Mouse (Mus musculus) midbrain, postnatal 0 days (tissue): ENCODE measurements around the gene Gm17428. TPM values are rescaled to one million over a fixed set of nuclear protein-coding genes. Genes with fewer than 3 reads are reported as not detected.

Experiments
- ATAC-seq: fragments of 200-750 bp; cut with Nextera tagmentation; 2 replicates; pipeline ENCODE4 v1.8.0; 2017; ENCODE audit warnings: moderate number of reproducible peaks, mild to moderate bottlenecking, moderate TSS enrichment, moderate library complexity; ENCODE audit not compliant: low FRiP score
- DNase-seq: peaks from one replicate; pipeline ENCODE4 v3.0.0-alpha.2; 2015; ENCODE audit warnings: low spot score
- H3K27ac ChIP-seq: fragments of 300-500 bp; sonication (generic); 2 replicates; pipeline ENCODE4 v1.5.1; 2014; ENCODE audit warnings: low read depth, mild to moderate bottlenecking, low read length, mixed read lengths
- H3K27me3 ChIP-seq: fragments of 300-500 bp; sonication (generic); 2 replicates; pipeline ENCODE4 v1.6.1; 2014; ENCODE audit warnings: low read length, control low read depth, mixed read lengths; ENCODE audit not compliant: insufficient read depth
- H3K36me3 ChIP-seq: fragments of 300-500 bp; sonication (generic); 2 replicates; pipeline ENCODE4 v1.6.1; 2014; ENCODE audit warnings: low read length, control low read depth, mixed read lengths; ENCODE audit not compliant: insufficient read depth
- H3K4me1 ChIP-seq: fragments of 300-500 bp; sonication (generic); 2 replicates; pipeline ENCODE4 v1.6.1; 2014; ENCODE audit warnings: mild to moderate bottlenecking, control low read depth, antibody characterized with exemption, low read length, mixed read lengths; ENCODE audit not compliant: insufficient read depth
- H3K4me2 ChIP-seq: fragments of 300-500 bp; sonication (generic); 2 replicates; pipeline ENCODE4 v1.6.1; 2014; ENCODE audit warnings: low read depth, mild to moderate bottlenecking, low read length, mixed read lengths; ENCODE audit not compliant: poor library complexity, severe bottlenecking
- H3K4me3 ChIP-seq: fragments of 300-500 bp; sonication (generic); 2 replicates; pipeline ENCODE4 v1.5.1; 2014; ENCODE audit warnings: low read depth, mild to moderate bottlenecking, low read length, moderate library complexity
- H3K9ac ChIP-seq: fragments of 300-500 bp; sonication (generic); replicated peaks from 2 replicates; pipeline ENCODE4 v1.6.1; 2014; ENCODE audit warnings: mild to moderate bottlenecking, low read length, moderate library complexity, mixed read lengths; ENCODE audit not compliant: poor library complexity, severe bottlenecking
- H3K9me3 ChIP-seq: fragments of 300-500 bp; sonication (generic); 2 replicates; pipeline ENCODE4 v1.6.1; 2016; ENCODE audit warnings: low read length, control low read depth
- CTCF ChIP-seq: IDR thresholded peaks from 2 replicates; pipeline ENCODE4 v1.5.1; 2016; ENCODE audit warnings: antibody characterized with exemption, mild to moderate bottlenecking
- WGBS: fragments of 180-500 bp; shearing (Covaris S2); extraction: QIAGEN DNeasy Blood & Tissue Kit; methylation state at CpG from one replicate; pipeline ENCODE4 v1.1.7; 2014; 5-methylcytosine and 5-hydroxymethylcytosine counted together
- polyA plus RNA-seq: library from polyadenylated mRNA; unstranded; fragments of >200 nt; fragmentation: Nextera tagmentation; extraction: Ambion mirVana; gene quantifications from 2 replicates; pipeline ENCODE4 v1.2.1, GENCODE M21; 2015
- total RNA-seq: library from RNA; depleted of rRNA; stranded (reverse); fragments of >200 nt; gene quantifications from 2 replicates; pipeline ENCODE4 v1.2.3, GENCODE M21; 2014

Gene Gm17428
- total and polyA plus RNA-seq, 2 experiments from 2014 or later, result not detected

DNA sequence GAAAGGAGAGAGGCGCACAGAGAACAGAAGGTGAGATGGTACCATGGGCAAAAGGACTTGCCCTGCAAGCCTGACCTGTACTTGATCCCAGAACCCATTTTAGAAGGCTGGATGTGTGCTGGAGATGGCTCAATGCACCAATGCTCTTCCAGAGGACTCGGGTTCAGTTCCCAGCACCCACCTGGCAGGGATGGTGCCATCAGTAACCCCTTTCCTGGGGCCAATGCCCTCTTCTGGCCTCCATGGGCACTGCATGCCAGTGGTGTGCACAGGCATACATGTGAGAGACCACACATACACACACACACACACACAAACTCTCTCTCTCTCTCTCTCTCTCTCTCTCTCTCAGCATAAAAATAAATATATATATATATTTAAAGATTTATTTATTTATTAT is 24.7 kb downstream of the Gm17428 start:
- H3K9me3 ChIP-seq, result no peaks in the 10 kb centered on the region
- TF ChIP-seq CTCF, result no peak; the same call in 1 of the 2 replicates
- 100% methylated on average over 2 of the region's 2 CpGs for WGBS
- DNase-seq (no peak), ATAC-seq (no peak)
- no peak overlapping the region for H3K27ac ChIP-seq
- H3K4me1 ChIP-seq, result peaks cover 7% of the 10 kb centered on the region
- H3K9ac ChIP-seq, result no peak overlapping the region
- H3K36me3 ChIP-seq, result no peaks in the 10 kb centered on the region
- no peaks in the 10 kb centered on the region for H3K27me3 ChIP-seq
- H3K4me3 ChIP-seq, result no peak overlapping the region
- H3K4me2 ChIP-seq, result no peak overlapping the region

DNA sequence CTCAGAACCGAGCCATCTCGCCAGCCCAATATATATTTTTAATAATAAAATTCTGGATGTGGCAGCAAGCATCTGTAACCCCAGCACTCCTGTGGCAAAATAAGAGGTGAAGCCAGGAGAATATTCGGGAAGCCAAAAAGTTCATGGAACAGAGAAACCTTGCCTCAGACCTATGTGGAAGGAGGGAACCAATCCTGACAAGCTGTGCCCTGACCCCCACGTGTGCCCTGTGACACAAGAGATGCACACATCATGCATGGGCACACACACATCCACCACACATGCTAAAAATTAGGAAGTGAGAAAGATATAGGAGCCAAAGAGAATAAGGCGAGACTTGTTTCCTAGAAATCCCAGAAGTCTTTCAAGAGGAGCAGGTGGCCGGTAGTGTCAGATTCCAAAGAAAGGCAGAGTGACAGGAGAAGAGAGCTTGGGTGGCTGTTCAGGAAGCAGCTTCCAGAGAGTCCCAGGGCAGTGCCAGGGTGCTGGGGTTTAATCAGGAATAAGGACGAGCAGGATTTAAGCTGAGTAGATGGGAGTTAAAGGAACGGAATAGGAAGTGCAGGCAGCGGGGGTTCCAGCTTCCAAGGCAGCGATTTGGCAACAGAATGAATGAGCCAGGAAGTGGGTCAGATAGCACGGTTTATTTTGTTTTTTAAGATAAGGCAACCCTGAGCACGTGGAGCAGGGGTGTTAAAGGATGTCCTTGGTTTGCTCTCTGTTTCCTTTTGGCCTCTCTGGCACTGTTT is 25.4 kb downstream of the Gm17428 start:
- DNase-seq (no peak), ATAC-seq (no peak)
- Histone ChIP-seq H3K4me2 (no peak overlapping the region), H3K9me3 (no peaks in the 10 kb centered on the region), H3K27me3 (no peaks in the 10 kb centered on the region), H3K27ac (no peak overlapping the region), H3K4me3 (no peak overlapping the region), H3K9ac (no peak overlapping the region), H3K36me3 (no peaks in the 10 kb centered on the region), H3K4me1 (peaks cover 1% of the 10 kb centered on the region; the same call in 1 of the 2 replicates)
- TF ChIP-seq CTCF, result no peak
- 50% methylated on average over 12 of the region's 12 CpGs for WGBS

GRCm38 (mm10) chr14:55002687-55003120 is 26.0 kb downstream of the Gm17428 start:
- H3K9me3 ChIP-seq, result no peaks in the 10 kb centered on the region
- DNase-seq (no peak), ATAC-seq (no peak)
- no peak overlapping the region for H3K4me2 ChIP-seq
- H3K36me3 ChIP-seq, result no peaks in the 10 kb centered on the region
- TF ChIP-seq CTCF, result no peak
- no peaks in the 10 kb centered on the region for H3K4me1 ChIP-seq
- H3K9ac ChIP-seq, result no peak overlapping the region
- H3K27ac ChIP-seq, result no peak overlapping the region
- 72% methylated on average over 7 of the region's 7 CpGs for WGBS
- H3K27me3 ChIP-seq, result no peaks in the 10 kb centered on the region
- H3K4me3 ChIP-seq, result no peak overlapping the region

- no peak overlapping the region for H3K27ac ChIP-seq
- no peaks in the 10 kb centered on the region for H3K27me3 ChIP-seq
- DNase-seq (no peak), ATAC-seq (no peak)
- H3K4me2 ChIP-seq, result no peak overlapping the region
- TF ChIP-seq CTCF, result no peak
- no peaks in the 10 kb centered on the region for H3K4me1 ChIP-seq
- no peak overlapping the region for H3K9ac ChIP-seq
- no peaks in the 10 kb centered on the region for H3K36me3 ChIP-seq
- 62% methylated on average over 18 of the region's 18 CpGs for WGBS
- no peak overlapping the region for H3K4me3 ChIP-seq
- H3K9me3 ChIP-seq, result no peaks in the 10 kb centered on the region
Observed at GRCm38 (mm10) chr14:55003878-55004855, 27.4 kb downstream of the Gm17428 start.

DNA sequence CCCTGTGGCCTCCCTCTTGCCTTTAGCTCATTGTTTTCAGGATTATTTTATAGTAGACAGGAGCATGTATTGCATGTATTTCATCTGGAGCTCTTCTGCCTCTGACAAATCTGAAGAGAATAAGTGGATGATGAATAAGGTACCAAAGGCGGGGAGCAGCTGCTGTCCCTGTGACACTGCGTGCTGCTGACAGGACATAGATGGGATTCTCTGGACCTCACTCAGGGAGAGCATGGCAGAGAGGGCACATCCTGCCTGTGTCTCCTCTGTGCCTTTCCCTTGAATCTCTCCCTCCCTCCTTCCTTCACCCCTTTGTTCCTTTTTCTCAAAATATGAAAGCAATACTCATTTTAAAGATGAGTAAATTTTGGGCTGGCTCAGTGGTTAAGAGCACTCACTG is 28.8 kb downstream of the Gm17428 start:
- no peaks in the 10 kb centered on the region for H3K36me3 ChIP-seq
- H3K9me3 ChIP-seq, result no peaks in the 10 kb centered on the region
- H3K9ac ChIP-seq, result no peak overlapping the region
- no peak for ATAC-seq
- no peak for TF ChIP-seq CTCF
- no peak overlapping the region for H3K27ac ChIP-seq
- H3K4me2 ChIP-seq, result no peak overlapping the region
- H3K4me3 ChIP-seq, result no peak overlapping the region
- 82% methylated on average over 2 of the region's 2 CpGs for WGBS
- DNase-seq, result no peak
- no peaks in the 10 kb centered on the region for H3K4me1 ChIP-seq
- no peaks in the 10 kb centered on the region for H3K27me3 ChIP-seq

GRCm38 (mm10) chr14:55005967-55006366 is 29.2 kb downstream of the Gm17428 start:
- H3K9ac ChIP-seq, result no peak overlapping the region
- 87% methylated on average over 8 of the region's 8 CpGs for WGBS
- no peak overlapping the region for H3K4me3 ChIP-seq
- no peaks in the 10 kb centered on the region for H3K4me1 ChIP-seq
- no peaks in the 10 kb centered on the region for H3K9me3 ChIP-seq
- H3K4me2 ChIP-seq, result no peak overlapping the region
- TF ChIP-seq CTCF, result no peak
- DNase-seq, result no peak
- no peak for ATAC-seq
- H3K36me3 ChIP-seq, result no peaks in the 10 kb centered on the region
- no peaks in the 10 kb centered on the region for H3K27me3 ChIP-seq
- H3K27ac ChIP-seq, result no peak overlapping the region
